Mouse (Mus musculus) small intestine, adult 2 months (tissue): ENCODE results near the gene Olfr97.

Experiments used
- CTCF ChIP-seq: fragments of 200-500 bp; IDR thresholded peaks from 2 replicates; pipeline ENCODE4 v1.5.1; 2012; ENCODE audit warnings: low read depth, mild to moderate bottlenecking, control low read depth, inconsistent platforms, low read length, moderate library complexity, mixed read lengths; ENCODE audit not compliant: insufficient replicate concordance, insufficient read length; ENCODE audit errors: extremely low read depth
- POLR2A ChIP-seq: fragments of 200-500 bp; IDR thresholded peaks from 2 replicates; pipeline ENCODE4 v1.6.1; 2012; ENCODE audit warnings: low read depth, mild to moderate bottlenecking, control low read depth, inconsistent platforms, low read length, moderate library complexity

DNA sequence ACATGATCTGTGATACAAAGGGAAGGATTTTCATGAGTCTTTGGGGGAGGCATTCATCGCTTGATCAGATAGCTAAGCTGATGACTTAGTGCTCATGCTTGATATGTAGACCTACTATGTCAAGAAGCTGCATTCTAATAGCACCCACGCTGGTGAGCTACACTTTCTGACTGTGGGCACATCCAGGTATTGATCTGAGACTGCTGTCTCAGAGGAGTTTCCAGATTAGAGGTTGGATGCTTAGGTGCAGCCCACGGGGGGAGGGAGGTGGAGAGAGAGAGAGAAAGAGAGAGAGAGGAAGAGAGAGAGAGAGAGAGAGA is 33.3 kb downstream of the Olfr97 start:
- no peak for TF ChIP-seq CTCF
- no peak for TF ChIP-seq POLR2A
